Mouse (Mus musculus) layer of hippocampus, postnatal 36 days (tissue): ENCODE results near the gene Rapgef5. TPM values are rescaled to one million over a fixed set of nuclear protein-coding genes. Genes with fewer than 3 reads are reported as not detected.

Experiments
- DNase-seq, 2 experiments: peaks; one replicate each; pipeline ENCODE4 v3.0.0; 2022
- total RNA-seq, 2 experiments: library from RNA; stranded (reverse); gene quantifications; 2 replicates each; pipeline ENCODE4 v1.2.3; 2021

Gene Rapgef5
- total RNA-seq, 2 experiments from 2014 or later, result 189 to 207 TPM

DNA sequence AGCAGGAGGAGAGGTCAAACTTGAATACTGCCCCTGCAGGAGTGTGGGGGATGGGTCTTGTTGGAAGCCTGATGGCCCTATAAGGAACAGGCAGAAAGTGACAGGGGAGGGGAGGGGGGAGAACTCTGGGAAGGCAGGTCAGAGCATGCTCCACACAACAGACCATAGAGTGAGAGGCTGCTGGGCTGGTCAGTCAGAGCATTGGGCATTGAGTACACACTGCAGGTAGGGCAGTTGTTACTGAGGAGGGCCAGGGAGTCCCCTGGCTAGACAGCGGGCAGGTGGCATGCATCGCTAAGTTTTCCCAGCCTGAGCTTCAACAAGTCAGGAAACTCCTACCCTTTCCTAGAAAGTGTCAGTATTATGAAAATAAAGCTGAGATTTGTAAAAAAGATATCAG lies 106.7 kb downstream of the Rapgef5 start:
- no peak for DNase-seq

DNA sequence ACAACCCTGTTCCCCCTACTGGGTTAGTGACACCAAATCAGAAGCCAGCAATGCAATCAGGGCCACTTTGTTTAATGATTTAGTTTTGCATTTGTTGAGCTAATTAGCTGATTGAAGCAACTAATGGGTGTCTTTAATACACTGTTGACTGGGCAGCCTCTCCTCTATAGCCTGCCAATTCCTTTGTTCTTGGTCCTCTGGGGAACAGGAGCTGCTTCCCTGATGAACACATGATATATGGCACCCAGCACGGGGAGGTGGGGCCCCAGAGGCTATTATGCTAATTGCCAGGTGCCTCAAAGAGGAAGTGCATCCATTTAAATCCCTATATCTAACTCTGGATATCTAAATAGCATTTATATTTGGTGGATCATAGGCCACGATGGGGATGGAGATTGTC lies 111.0 kb downstream of the Rapgef5 start:
- no peak for DNase-seq

DNA sequence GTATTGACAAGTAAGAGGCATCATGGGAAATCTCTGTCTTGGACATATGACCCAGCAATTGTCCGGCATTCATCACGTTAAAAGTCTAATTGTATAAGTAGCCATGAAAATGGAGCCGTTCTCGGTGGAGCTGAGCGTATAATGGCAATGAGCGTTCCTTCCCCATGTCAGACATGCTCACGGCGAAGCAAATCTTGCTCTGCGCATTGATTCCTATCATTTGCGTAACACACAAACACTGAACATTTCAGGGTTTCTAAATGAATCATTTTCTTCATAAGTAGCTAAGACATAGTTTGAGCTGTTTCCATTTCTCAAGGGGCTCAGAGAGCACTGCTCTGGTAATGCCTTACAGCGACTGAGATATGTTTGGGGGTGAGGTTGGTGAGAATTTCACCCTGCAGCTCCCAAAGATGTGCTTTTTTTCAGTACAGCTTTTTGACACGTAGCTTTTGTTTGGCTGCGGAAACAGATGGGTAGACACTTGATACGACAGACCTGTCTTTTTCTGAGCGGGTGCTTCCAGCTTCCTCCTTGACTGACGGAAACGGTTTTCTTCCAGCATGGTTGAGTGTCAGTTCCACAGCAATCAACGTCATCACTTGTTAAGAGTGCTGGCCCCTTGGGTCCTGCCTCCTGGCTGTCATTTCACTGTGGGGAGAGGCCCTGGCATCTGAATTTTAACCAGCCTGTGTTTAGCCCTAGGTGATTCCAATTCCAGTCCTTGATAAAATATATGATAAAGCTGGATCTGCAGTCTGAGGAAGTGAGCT lies 112.2 kb downstream of the Rapgef5 start:
- no peak for DNase-seq

DNA sequence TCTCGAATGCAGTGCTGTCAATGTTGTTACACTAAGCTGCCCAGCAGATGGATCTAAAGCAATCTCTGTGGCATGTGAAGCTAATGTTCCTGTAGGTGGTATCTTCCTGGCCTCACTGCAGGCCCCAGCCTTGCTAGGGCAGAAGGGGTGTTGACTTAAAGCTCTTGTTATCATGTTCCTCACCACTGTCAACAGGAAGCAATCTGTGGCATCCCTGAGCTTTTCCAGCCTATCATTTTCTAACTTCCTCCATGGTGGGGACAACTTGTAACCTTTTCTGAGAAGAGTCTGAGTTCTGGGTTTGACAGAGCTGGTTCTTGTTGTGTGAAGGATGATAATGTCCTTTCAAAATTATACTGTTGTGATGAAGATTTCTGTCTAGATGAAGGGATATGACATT lies 115.9 kb downstream of the Rapgef5 start:
- DNase-seq, result no peak

DNA sequence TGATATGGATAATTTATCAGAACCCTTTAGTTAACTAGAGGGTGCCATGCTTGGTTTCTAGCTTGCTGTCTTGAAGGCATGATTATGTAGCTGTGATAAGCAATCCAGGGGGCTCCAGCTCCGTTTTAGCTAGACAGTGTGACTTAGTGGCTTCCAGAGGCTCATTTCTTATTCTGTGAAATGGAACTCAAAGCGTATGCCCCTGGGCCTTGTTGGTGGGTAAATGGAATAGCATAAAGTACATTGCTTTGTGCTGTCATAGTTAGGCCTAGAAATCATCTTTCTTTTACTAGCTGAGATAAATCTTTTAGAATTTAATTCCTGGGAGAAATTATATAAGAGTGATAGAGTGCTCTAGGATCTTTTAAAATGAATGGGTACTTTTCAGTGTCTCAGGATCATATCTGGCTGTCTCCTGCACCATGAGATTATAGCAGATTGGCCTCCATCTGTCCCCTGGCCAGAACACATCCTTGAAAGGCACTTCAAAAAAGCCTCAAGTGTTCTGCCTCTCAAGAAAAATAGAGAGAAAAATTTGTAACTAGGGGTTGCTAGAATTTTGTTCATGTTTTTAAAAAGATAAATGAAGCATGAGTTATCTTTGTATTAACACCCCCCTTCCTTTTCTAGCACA lies 120.0 kb downstream of the Rapgef5 start:
- no peak for DNase-seq

DNA sequence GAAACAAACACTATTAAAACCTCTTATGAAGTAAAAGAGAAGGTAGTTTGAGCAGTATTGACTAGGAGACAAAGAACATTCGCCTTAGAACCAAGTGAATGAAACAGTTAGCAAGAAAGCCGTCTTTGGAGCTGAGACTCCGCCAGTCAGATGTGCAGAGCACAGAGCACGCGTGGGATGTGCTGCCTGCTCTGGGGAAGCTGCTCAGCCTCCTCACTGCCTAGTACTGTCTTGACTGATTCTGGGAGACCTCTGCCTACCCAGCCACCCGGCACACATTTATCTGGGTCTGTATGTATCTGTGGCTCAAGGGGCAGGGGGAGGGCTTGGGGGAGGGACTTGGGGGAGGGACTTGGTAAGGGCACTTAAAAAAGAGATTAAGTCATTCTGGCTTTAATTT lies 120.7 kb downstream of the Rapgef5 start:
- DNase-seq, result peak in 1 of 2 experiments; percentile 34

DNA sequence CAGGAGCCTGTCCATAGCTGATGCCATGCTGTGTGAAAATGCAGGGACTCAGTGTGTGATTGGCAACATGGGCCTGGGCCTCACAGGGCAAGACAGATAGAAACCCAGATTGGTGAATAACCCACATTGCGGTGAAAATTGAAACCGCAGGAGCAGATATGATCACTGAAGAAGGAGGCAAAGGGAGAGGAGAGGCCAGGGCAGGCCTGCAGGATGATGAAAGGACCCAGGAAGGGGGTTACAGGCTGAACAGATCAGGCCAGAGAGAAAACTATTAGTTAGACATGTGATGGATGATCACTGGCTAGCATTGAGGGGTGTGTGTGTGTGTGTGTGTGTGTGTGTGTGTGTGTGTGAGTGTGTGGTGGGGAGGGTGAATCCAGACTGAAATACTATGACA lies 122.6 kb downstream of the Rapgef5 start:
- DNase-seq, result no peak

DNA sequence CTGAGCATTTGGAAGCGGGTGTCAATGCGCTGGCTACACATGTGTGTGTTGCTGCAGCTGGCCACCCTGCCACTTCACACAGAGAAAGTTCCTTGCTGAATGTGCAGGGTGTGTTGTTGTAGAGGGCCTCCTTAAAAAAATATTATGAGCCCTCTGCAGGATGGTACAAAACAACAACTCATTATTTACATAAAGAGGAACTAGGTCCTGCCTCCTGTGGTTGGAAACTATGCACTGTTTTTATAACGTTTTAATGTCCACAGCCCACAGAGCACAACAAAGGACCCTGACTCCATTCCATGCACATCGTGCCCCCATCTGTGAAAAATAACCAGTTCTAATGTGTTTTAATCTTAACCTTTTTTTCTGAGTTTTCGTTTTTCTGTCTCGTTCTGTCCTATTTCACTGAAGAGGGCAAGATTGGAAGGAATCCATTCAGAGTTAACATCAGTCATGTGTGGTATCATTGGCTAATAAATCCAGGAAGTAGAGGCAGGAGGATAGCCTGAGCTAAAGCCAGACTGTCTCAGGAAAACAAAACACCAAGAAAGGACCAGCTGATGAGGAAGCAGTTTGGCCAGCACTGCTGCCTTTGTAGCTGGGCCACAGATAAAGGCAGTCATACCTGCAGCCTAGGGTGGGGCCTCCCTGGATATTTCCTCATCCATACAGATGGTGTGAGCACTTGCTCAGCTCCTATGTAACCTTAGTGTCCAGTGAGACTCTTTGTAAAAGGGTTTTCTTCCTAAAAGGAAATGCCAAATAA lies 123.3 kb downstream of the Rapgef5 start:
- DNase-seq, result no peak

DNA sequence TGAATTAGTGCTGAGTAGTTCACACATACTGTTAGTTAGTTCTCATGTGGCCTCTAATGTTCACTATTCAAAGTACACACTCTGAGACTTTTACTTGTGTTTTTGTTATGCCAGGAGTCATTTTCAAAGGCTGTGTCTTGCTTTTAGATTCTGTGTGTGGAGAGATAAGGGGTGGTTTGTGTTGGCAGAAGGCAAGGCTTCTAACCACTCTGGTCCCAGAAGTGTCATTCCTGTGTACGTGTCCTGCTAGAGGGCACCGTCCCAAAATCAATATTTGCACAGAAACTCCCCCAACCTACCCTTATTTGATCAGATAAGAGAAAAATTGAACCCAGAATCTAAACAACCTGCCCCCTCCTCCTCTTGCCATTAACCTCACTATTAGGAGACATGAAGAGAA lies 126.2 kb downstream of the Rapgef5 start:
- no peak for DNase-seq

DNA sequence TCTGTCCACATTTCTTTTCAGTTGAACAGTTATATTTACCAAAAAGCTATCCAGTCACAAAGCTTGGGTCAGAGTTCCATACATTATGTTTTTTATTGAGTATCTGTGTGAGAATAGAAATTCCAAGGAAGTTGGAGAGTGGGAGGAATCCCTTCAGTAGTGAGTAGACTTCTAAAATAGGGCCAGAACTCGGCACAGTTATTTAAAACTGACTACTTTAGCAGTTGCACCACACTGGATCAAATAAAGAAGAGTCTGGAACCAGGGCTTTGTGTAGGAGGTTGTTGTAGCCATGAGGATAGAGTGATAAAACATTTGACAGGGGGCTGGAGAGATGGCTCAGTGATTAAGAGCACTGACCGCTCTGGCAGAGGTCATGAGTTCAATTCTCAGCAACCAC lies 129.5 kb downstream of the Rapgef5 start:
- DNase-seq, result no peak

DNA sequence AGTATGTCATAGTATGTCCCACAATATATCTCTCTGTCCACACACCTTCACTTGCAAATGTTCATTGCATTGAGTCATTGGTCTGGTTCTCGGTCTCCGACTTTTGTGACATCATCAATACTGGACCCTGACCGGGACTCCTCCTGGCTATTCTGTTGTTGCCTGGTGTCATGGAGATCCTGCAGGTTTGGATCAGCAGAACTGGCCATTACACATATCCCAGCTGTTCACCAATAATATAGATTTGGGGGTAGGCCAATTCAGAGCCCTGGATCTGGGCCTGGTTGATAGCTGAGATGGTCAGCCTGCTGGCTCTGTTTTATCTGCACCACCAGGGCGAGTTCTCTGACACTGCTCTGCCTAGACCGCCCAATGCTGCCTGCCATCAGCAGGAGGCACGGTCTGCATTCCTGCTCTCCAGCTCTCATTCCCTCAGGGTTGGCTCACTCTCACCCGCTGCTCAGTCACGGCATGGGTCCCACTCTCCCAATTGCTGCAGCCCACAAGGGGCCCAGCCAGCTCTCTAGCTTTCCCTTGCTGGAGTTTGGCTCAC lies 137.7 kb downstream of the Rapgef5 start:
- no peak for DNase-seq

DNA sequence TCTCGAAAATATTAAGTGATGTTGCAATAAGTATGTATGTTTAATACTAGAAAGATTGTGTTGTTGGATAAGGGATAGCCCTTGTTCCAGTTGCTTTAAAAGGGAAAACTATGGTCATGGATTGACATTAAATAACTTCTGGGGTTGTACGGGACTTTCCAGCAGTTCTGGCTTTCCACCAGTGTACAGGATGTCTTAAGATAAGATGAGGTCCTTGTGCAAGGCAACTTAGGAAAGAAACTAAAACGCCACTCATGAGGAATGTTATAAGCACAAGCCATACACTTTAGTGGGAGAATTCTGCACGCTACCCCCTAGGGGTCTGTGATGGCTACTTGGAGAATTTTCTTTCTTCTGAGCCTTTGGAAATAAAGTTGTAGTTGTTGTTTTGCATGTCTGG lies 140.7 kb downstream of the Rapgef5 start:
- DNase-seq, result no peak

DNA sequence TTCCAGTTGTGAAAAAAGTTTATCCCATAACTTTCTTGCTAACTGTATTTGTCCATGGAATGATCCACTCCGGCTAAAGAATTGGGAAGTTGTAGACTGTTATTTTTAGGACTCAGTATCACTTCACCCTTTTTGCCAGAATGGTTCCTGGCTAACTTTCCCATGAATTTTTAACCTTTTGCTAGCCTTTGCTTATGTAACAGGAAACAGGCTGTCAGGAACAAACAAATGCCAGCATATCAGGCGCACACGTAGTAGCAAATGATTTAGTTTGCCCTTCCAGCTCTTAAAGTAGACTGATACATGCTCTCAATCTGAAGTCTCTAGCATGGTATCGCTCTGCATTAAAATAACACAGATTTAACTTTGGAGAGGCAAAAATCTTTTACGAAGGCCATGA lies 141.5 kb downstream of the Rapgef5 start:
- no peak for DNase-seq

DNA sequence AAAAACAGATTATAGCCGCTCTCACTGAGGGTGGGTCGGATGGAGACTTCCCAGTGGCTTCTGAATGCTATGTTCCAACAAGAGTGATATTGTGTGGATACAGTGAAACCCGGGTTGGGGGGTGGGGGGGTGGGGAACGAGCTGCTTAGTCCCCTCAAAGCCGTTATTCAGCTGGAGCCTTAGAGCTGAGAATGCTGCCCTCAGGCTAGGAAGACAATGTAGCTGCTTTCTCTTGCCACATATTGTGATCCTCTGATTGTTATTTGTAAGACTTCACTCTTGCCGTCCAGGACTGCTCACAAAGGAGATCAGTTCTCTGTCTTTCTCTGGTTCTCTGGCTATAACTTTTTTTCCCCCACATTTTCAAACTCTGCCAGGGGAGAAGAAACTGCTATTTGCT lies 142.5 kb downstream of the Rapgef5 start:
- no peak for DNase-seq

DNA sequence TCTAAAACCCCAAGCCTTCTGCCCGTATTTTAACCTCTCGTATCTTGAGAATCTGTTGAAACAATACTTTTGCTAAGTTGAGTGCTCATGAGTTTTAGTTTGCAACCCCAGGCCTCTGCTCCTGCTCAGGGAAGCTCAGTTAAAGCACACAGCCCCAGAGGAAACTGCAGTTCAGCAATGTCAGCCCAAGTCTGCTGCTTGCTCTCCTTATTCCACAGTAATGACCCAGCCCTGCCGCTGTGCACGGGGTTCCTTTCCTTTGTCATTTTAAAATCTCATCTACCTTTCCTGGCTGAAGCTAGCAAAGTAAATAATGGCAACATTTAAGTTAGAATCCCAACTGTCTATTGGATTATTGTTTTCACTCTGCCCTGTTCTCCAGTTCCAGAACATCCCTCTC lies 144.1 kb downstream of the Rapgef5 start:
- DNase-seq, result no peak

DNA sequence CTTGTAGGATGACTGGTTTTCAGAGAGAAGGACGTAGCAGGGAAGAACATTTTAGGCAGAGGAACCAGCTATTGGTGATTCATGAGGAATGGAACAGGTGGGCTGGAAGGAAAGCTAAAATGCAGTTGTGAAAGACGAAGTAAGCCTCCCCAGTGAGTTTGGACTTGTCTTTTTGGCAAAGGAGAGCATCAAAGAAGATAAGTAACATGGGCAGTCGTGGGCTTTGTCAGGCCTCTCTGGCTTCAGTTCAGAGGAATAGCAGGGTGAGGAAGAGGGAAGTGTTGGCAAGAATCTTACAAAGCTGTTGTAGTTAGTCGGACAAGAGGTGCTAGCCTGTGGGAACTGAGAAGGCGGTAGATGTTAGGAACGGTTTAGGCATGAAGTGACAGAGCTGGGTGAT lies 145.6 kb downstream of the Rapgef5 start:
- no peak for DNase-seq

DNA sequence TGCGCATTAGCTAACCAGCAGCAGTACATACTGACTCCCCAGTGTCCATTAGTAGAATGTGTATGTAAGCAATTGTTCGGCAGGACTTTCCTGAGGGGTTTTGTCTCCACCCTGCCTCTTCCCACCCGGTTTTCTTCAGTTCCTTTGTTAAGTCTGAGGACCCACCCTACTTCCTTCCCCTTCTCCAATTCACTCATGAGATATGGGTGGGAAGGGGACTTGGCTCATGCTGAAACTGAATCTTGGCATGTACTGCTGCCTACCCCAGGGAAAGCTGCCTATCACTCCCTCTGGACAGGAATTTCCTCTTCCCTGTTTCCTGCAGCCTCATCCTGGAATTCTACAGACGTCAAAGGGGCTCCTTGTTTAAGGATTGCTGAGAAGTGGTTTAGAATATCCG lies 147.4 kb downstream of the Rapgef5 start:
- no peak for DNase-seq

DNA sequence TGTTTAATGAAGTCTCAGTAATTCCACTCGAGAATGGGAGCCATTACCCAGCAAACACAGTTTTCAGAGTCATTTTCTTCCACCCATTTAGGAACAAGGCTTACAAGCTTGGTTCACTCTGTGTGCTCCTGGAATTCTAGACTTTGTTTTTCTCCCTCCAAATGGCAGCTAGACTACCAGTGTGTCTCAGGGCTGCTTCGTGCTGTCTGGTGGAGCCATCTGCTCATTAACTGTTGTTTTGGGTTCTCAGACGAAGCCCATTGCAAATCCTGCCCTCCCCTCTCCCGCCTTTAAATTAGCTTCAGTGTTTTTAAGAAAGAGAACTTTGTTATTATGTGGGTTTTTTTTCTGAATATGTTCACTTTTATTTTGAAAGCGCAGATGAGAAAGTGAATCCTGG lies 148.4 kb downstream of the Rapgef5 start:
- DNase-seq, result peak; percentile 52 to 59

DNA sequence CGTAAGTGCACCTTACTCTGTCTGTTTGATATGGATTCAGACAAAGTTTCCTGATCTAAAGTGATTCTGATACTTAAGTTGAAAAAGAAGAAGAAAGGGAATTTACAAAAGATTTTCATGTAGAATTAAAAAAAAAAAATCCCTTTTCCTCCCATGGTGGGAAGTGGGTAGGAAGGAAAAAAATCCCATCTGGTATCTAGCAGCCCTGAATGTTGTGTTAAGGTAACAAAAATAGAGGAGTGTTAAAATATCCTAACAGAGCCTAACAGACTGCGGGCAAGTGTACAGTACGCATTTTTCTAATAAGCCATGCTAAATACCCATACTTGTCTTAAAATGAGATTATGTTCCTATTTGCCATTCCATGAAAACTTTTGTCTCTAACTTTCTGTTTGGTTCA lies 150.1 kb downstream of the Rapgef5 start:
- no peak for DNase-seq

DNA sequence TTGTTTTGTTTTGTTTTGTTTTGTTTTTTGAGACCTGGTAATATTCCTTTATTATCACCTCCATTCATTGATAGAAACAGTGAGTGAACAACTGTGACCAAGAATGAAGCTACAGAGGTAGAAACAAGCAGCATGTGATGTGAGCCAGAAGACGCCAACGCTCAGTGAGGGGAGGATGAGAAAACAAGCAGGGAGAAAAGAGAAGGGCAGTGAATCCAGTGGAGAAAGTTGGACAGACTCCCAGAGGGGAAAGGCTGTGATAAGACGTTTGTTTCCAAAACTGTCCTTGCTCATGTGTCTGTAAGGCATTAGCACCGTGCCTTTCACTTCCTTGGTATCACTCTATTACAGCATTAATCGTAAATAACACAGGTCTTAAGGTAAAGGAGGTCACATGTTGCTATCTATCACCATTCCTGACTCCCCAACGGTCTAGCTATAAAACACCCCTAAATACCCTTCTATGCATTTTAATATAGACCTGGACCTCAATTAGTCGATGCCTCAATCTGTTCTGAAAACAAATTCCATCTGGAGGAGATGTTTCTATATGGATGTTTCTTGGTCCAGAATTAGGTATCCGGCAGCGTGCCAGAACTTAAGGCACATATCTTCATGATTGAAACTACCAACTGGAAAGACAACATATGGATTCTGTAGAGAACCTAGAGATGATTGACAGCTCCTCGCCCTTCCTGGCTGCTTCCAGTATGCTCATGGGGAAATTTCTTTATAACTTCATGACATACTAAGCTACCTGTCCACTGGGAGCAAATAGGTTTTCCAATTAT lies 153.5 kb downstream of the Rapgef5 start:
- no peak for DNase-seq

DNA sequence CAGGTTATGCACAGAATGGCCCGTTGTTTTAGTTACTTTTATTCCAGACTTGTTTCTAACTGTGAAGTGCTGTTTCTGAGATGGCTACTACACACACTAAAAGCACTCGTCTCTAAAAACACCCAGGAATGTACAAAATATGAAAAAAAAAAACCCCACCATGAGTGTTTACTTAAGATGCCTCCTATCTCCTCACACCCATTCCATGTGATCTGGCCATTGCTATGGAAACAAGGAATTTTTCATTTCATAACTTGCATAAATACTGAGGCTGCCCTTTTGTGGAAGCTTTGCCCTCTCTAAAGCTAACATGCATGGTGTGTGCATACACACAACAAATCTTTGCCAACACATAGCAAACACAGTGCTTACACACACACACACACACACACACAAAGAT lies 156.9 kb downstream of the Rapgef5 start:
- DNase-seq, result no peak

DNA sequence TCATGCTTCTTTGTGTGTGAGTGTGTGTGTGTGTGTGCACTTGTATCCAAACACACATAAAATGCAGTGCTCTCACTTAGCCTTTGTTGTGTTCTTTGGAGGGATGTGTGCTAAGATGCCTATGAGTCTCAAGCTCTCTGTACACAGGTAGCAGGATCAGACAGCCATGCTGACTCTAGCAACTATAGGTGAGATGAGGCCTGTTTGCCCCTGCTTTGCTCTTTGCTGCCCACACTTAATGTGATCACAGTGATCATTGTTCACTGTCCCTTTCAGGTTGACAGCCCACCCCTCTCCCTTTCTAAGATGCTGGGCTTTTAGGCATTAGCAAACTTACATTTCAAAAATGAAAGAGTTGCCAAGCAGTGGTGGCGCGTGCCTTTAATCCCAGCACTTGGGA lies 158.2 kb downstream of the Rapgef5 start:
- no peak for DNase-seq

DNA sequence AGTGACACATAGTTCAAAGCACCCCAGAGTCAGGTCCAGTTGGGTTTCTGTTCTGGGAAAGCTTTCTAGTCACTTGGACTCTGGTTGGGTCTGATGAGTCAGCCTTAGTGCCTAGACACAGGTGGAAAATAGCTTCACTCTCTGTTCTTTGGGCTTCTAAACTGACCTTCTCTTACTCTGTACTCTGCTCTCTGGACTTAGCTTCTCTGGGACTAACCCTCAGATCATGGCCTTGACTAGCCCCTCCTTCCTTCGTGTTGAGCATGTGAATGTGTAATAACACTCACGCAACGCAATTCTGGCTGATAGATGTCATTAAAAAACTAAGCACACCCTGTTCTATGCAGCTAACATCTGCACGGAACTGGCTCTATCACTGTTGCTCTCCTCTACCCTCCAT lies 160.0 kb downstream of the Rapgef5 start:
- DNase-seq, result no peak
